Mouse (Mus musculus) heart, postnatal 0 days (tissue): ENCODE results near the gene Notch2.

ENCODE experiments used
- CTCF ChIP-seq: IDR thresholded peaks from 2 replicates; pipeline ENCODE4 v1.5.1; 2016; ENCODE audit warnings: antibody characterized with exemption, control low read depth, low read depth
- EP300 ChIP-seq: IDR thresholded peaks from 2 replicates; pipeline ENCODE4 v1.6.1; 2016; ENCODE audit warnings: antibody characterized with exemption, low read depth

- TF ChIP-seq CTCF: no peak
- no peak for TF ChIP-seq EP300
Measured at GRCm38 (mm10) chr3:98108416-98108815, 95.1 kb downstream of the Notch2 start.
